In genomic region chr4:45026459-45026858, GRCm38 (mm10) we compare ENCODE assay signal across 7 mouse cellular contexts.
"Had no signal": no experiment of that assay in that cellular context is flagged by ENCODE, and none has a peak within 500 bp of the region (broad histone marks: within the 10 kb centered on the region; RNA-seq: fewer than 3 reads in every experiment).

No protein-coding gene starts in this region.

- DNase-seq: lung, adult 18-20 months; lung, embryonic 14.5 days; lung, postnatal 10 days; right cerebral cortex, postnatal 14 days; thymus, adult 2 months; thymus, postnatal 25 days; thymus, postnatal 4 days had no signal
